Mouse (Mus musculus) testis, adult 2 months (tissue): ENCODE data around the gene Rack1. TPM values are rescaled to one million over a fixed set of nuclear protein-coding genes. Genes with fewer than 3 reads are reported as not detected.
"Not testable (repeated sequence)": the region's sequence is repeated elsewhere in the genome, so short reads cannot be mapped to it uniquely, and the experiment has no call there.

ENCODE experiments used
- H3K27ac ChIP-seq: fragments of 200-500 bp; 2 replicates; pipeline ENCODE4 v1.5.1; 2012; ENCODE audit warnings: low read depth, low read length; ENCODE audit not compliant: control insufficient read depth, insufficient read depth
- H3K27me3 ChIP-seq: fragments of 200-500 bp; 2 replicates; pipeline ENCODE4 v1.6.1; 2012; ENCODE audit warnings: mild to moderate bottlenecking, low read length, moderate library complexity; ENCODE audit not compliant: control insufficient read depth, insufficient read depth
- H3K36me3 ChIP-seq: fragments of 200-500 bp; 2 replicates; pipeline ENCODE4 v1.6.1; 2012; ENCODE audit warnings: mild to moderate bottlenecking, low read length; ENCODE audit not compliant: control insufficient read depth, insufficient read depth
- H3K4me1 ChIP-seq: fragments of 200-500 bp; 2 replicates; pipeline ENCODE4 v1.6.1; 2012; ENCODE audit warnings: low read length; ENCODE audit not compliant: control insufficient read depth, insufficient read depth
- H3K4me3 ChIP-seq: fragments of 200-500 bp; 2 replicates; pipeline ENCODE4 v1.5.1; 2012; ENCODE audit warnings: low read depth, mild to moderate bottlenecking, low read length, moderate library complexity, mixed read lengths; ENCODE audit not compliant: control insufficient read depth
- CTCF ChIP-seq: fragments of 200-500 bp; IDR thresholded peaks from 2 replicates; pipeline ENCODE4 v1.5.1; 2012; ENCODE audit warnings: low read depth, mild to moderate bottlenecking, inconsistent platforms, low read length, moderate library complexity; ENCODE audit not compliant: control insufficient read depth, insufficient read depth, insufficient replicate concordance
- POLR2A ChIP-seq: fragments of 200-500 bp; IDR thresholded peaks from 2 replicates; pipeline ENCODE4 v1.6.1; 2012; ENCODE audit warnings: low read depth, mild to moderate bottlenecking, inconsistent platforms, low read length, moderate library complexity; ENCODE audit not compliant: control insufficient read depth
- polyA plus RNA-seq: library from polyadenylated mRNA; depleted of rRNA; stranded (reverse); fragments of >200 nt; gene quantifications from 2 replicates; pipeline ENCODE4 v1.2.3, GENCODE M21; 2012

The Rack1 gene
- polyA plus RNA-seq, 1 experiment: 208 TPM

DNA sequence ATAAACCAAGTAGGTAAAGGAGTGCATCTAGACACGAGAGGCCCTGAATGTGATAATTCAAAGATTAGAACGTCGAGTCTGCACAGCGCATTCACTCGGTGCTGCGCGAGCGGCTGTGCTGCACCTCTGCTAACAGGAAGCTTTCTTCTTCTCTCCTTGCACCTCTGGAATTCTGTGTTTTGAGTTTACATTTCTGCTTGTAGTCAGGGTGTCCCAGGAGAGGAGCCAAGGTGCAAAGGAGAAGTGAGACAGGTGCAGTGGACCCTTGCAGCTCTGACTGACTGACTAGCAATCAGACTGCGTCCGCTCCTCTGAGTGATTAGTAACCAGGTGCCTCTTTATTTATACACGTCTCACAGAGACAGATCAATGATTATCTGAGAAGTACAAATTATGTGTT lies 43.1 kb downstream of the Rack1 start:
- Histone ChIP-seq H3K36me3 (no peaks in the 10 kb centered on the region), H3K27me3 (no peaks in the 10 kb centered on the region), H3K4me1 (no peaks in the 10 kb centered on the region), H3K27ac (no peak overlapping the region), H3K4me3 (no peak overlapping the region)
- TF ChIP-seq POLR2A: no peak
- no peak for TF ChIP-seq CTCF

- no peaks in the 10 kb centered on the region for H3K4me1 ChIP-seq
- TF ChIP-seq CTCF: no peak
- no peak for TF ChIP-seq POLR2A
- no peak overlapping the region for H3K4me3 ChIP-seq
- no peaks in the 10 kb centered on the region for H3K36me3 ChIP-seq
- H3K27ac ChIP-seq: no peak overlapping the region
- no peaks in the 10 kb centered on the region for H3K27me3 ChIP-seq
Observed at GRCm38 (mm10) chr11:48844309-48844708, 44.2 kb downstream of the Rack1 start.

- H3K27ac ChIP-seq: no peak overlapping the region
- no peak overlapping the region for H3K4me3 ChIP-seq
- peaks cover 2% of the 10 kb centered on the region; the same call in 1 of the 2 replicates for H3K4me1 ChIP-seq
- TF ChIP-seq POLR2A: no peak
- TF ChIP-seq CTCF: no peak
- no peaks in the 10 kb centered on the region for H3K36me3 ChIP-seq
- no peaks in the 10 kb centered on the region for H3K27me3 ChIP-seq
Observed at GRCm38 (mm10) chr11:48845244-48845815, 45.2 kb downstream of the Rack1 start.

GRCm38 (mm10) chr11:48846362-48846761 lies 46.2 kb downstream of the Rack1 start:
- not testable (repeated sequence) for H3K4me3 ChIP-seq, H3K27ac ChIP-seq, H3K4me1 ChIP-seq, H3K27me3 ChIP-seq, H3K36me3 ChIP-seq

GRCm38 (mm10) chr11:48846881-48847280 lies 46.7 kb downstream of the Rack1 start:
- Histone ChIP-seq H3K36me3 (no peaks in the 10 kb centered on the region), H3K4me1 (peaks cover 2% of the 10 kb centered on the region; the same call in 1 of the 2 replicates), H3K27me3 (no peaks in the 10 kb centered on the region), H3K4me3 (no peak overlapping the region), H3K27ac (no peak overlapping the region)
- no peak for TF ChIP-seq CTCF
- no peak for TF ChIP-seq POLR2A

DNA sequence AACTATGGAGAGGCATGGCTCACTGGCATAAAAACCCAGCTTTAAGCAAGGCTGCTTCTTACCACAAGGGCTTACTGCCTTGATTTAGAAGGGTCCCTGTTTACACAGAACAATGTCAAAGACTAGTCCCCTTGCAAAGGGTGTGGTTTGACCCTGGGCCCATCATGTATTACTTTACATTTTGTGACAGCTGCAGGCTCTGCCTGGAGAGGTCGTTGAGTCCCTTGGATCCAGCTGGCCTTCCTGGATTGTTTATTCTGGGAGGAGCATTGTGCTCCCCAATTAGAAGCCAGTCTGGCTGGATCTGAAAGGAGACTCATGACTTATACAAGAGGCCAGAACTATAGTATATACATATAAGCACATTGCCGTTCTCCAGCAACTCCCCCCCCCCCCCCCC lies 50.1 kb downstream of the Rack1 start:
- no peaks in the 10 kb centered on the region for H3K36me3 ChIP-seq
- H3K27ac ChIP-seq: no peak overlapping the region
- no peak overlapping the region for H3K4me3 ChIP-seq
- no peaks in the 10 kb centered on the region for H3K27me3 ChIP-seq
- H3K4me1 ChIP-seq: peaks cover 8% of the 10 kb centered on the region
- TF ChIP-seq POLR2A (no peak), CTCF (no peak)

DNA sequence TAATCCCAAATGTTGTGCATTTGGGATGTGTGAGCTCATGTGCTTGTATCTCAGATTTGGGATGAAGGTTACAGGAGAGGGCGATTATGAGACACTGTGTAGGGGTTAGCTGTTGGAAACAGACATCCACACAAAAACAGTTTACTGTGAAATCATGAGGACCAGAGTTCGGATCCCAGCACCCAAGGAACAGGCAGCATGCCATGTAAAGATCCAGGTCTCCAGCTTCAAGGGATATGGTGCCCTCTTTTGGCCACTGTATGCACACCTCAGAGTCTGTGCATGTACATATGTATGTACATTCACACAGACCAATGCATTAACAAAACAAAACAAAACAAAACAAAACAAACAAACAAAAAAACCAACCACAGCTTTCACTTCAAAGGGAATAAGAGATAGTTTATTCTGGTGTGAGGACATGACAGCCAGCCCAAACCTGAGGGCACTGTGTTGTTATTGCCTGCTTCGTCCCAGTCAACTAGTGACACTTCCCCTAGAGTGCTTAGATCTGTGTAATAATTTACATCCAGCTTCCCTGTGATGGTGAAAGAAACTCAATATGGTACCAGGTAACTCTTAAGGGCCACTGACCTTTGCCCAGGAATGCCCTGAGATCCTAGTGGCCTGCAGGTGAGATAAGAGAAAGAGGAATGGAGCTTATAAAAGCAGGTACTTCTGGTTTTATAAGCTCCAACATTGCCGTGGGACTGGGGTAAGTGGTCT lies 51.3 kb downstream of the Rack1 start:
- no peak for TF ChIP-seq CTCF
- TF ChIP-seq POLR2A: no peak
- Histone ChIP-seq H3K27ac (no peak overlapping the region), H3K4me3 (no peak overlapping the region), H3K27me3 (no peaks in the 10 kb centered on the region), H3K4me1 (peaks cover 8% of the 10 kb centered on the region), H3K36me3 (no peaks in the 10 kb centered on the region)
